Mouse (Mus musculus): ENCODE results near the gene Rita1.

DNA sequence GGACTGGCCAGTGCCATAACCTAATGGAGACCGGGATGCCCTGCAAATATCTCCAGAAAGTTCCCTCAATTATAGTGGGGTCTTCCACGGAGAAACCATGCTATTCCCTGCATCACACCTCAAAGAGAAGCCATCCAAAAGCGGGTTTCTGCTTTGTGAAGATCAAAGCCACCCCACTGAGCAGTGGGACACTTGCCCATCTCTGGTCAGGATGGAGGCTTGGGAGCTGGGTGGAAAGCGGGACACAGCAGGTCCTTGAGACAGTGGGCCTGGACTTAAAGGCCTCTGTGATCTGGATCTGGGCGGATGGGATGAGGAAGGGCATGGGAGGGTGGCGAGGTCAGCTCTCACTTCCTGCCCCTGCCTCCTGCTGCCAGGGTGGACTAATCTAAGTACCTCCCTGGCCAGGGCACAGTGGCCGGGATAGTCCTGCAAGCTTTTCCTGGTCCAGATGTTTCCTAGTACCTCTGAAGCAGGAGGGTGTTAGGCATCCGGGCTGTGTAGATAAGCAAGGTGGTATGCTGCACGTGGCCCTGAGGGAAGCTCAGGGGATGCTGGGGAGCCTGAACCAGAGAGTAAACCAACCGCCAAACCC is 37.8 kb downstream of the Rita1 start:
- no peak for TF ChIP-seq TAL1 (conservative IDR thresholded peaks at IDR 0.05; ENCODE audit: low read depth, low read length)
- no peak for TF ChIP-seq CTCF (IDR thresholded peaks at IDR 0.05; ENCODE audit: low read depth, low read length)
- no peak for TF ChIP-seq GATA1 (IDR thresholded peaks at IDR 0.05; ENCODE audit: borderline replicate concordance, low read length)

All from G1E (cell line).